Mouse (Mus musculus): Measurements from ENCODE around the gene Bag5.

DNA sequence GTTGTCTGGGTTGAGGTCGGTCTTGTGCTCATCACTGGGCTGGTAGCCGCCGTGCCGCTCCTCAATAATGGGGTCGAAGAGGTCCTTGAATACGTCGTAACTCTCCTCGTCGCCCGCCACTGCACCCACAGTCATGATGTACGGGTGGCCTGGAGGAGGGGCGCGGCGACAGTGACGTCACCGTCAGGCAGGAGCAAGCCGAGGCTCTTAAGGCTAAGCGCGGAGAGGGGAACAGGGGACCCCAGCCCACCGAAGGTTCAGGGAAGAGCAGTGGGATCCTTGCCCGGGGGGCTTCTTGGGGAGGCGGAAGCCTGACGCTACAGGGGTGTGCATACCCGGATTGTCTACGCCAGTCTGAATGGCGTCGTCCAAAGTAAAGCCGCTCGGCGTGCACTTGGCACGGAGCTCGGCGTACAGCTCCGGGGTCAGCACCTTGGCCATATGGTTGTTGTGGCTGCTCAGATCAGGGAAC is 41.6 kb downstream of the Bag5 start:
- no peak for TF ChIP-seq CTCF (IDR thresholded peaks at IDR 0.05; ENCODE audit: low read depth)
- no peak for TF ChIP-seq EP300 (IDR thresholded peaks at IDR 0.05; ENCODE audit: low read depth)

All from liver, embryonic 14.5 days (tissue).